Mouse (Mus musculus): ENCODE results near the gene Aplnr.

Aplnr gene

GRCm38 (mm10) chr2:85136089-85136488 lies at the start of gene Aplnr:
TSS of gene Aplnr (plus strand) at chr2:85136225.
- DNase-seq, result no peak

DNA sequence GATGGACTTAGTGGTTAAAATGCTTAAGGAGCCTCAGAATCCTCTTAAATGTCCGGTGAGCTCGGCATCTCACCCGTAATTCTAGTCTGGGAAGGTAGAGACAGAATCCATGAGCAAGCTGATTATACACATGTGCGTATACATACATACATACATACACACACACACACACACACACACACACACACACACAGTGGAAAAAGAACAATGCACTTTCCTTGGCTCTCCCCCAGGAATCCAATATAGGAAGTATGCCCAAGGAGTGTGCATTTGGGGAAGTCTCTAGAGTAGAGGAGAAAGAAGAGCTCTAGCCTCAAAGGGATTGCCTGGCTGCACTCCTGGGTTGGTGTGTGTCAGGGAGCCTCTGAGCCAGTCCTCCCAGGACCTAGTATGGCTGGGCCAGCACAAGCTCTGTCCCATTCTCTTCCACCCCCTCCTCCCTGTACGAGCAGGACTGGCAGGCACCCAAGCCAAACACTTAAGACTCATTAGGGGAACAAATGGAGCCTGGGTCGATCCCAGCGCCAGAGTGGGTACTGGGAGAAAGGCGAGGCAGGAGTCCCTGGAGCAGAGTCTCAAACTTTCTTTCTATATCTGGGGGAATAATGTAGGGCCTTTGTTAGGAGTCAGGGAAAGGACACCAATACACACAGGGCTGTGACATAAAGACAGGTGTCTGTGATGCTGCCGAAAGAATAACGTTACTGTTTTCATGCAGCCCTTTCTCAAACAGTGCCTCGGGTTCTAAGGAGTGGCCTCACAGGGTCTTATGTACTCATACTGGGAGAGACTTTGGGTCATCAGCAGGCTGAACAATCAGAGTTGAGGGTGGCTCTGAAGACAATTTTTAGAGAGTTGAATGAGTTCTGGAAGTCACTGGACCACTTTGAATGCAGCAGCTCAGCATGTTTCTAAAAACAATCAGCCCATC lies 47.0 kb upstream of the Aplnr start:
- no peak for DNase-seq

- no peak for DNase-seq
Observed at GRCm38 (mm10) chr2:85091325-85091724, 44.7 kb upstream of the Aplnr start.

DNA sequence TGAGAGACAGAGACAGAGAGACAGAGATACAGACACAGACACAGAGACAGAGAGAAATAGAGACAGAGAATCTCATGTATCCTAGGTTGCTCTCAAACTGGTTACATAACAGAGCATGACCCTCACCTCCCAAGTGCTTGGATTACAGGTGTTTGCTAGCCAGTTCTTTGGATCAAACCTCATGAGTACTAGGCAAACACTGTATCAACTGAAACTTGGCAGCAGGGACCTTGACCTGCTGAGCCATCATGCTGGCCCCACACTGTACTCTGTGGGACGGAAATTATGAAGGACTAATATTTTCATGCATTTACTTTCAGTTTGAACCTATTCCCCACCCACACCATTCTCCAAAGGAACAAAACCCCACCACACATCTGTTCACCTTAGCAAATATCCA lies 42.6 kb upstream of the Aplnr start:
- no peak for DNase-seq

- no peak for DNase-seq
Observed at GRCm38 (mm10) chr2:85095906-85096305, 40.1 kb upstream of the Aplnr start.

GRCm38 (mm10) chr2:85098014-85098413 lies 38.0 kb upstream of the Aplnr start:
- no peak for DNase-seq

DNA sequence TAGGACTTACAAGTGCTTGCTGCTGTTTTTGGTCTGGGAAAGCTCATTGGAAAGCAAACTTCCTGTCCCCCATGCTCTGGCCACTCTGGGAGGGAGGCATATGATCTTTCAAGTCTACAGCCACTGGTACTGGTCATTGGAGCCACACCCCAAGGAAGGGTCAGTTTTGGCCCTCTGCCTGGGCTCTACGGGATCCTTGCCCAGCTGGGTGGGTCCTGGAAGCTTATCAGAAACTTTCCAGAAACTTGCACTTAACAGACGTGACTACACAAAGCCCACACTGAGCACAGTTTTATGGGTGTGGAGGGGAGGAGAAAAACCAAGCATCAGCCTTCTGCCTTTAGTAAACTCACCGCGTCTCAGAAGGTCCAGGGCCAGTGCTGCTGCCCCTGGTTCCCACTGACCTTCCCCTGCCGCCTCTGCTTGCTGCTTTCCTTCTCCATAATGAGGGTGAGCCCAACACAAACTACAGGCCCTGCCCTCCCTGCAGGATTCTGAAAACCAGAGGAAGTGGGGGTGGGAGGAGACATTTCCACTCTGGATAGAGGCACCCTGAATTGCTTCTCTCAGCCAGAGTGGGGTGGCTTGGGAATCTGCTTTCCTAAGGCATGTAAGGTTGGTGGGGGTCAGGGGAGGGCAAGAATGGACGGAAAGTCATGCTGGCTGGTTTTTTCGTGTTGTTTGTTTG lies 37.1 kb upstream of the Aplnr start:
- DNase-seq, result no peak

- no peak for DNase-seq
Observed at GRCm38 (mm10) chr2:85103201-85103600, 32.8 kb upstream of the Aplnr start.

GRCm38 (mm10) chr2:85105426-85106013 lies 30.5 kb upstream of the Aplnr start:
- no peak for DNase-seq

GRCm38 (mm10) chr2:85106068-85106790 lies 29.8 kb upstream of the Aplnr start:
- DNase-seq, result no peak

DNA sequence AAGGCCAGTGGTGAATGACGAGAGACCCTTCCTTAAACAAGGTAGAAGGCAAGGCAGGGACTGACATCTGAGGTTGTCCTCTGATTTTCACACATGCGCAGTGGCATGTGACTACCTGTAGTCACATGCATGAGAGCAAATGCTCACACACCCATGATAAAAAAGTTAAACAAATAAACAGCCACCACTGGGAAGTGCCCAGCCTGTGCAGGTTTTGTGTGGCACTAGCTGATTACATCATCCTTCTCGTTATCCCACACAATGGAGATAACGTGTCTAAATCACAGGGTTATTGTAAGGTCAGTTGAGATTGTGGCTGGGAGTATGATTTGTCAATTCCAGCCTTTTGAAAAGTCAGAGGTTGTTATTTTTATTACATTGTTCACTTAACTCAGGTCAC lies 29.1 kb upstream of the Aplnr start:
- DNase-seq, result no peak

DNA sequence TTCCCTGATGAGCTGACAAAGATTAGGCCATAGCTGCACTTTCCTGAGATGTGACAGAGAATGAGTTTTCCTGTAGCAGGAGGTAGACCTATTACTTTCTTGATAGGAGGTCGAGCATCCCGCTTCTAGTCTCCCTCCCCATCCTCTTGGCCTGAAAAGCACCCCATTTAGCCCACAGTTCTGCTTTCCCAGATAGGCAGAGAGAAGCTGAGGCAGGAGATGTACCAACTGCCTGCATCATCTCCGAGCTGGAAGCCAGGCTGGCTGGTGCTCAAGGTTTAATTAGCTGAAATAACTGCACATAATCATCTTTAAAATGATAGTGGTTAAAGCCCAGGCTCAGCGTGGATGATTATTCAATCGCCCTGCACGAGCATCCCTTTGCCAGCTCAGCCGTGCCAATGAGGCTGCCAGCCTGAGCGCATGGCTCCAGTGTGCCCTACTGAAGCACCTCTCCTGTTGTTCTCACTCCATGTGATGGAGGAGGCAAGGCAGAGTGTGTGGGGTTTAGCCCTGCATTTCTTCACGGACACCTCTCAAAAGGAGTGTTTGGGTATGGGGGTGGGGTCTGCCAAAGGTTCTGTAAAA lies 25.6 kb upstream of the Aplnr start:
- DNase-seq, result peak; percentile 90 to 91

GRCm38 (mm10) chr2:85123187-85123868 lies 12.7 kb upstream of the Aplnr start:
- peak; percentile 63 to 75 for DNase-seq

GRCm38 (mm10) chr2:85123869-85124535 lies 12.0 kb upstream of the Aplnr start:
- peak; percentile 87 to 89 for DNase-seq

- DNase-seq, result no peak
Observed at GRCm38 (mm10) chr2:85129496-85129971, 6.5 kb upstream of the Aplnr start.

DNA sequence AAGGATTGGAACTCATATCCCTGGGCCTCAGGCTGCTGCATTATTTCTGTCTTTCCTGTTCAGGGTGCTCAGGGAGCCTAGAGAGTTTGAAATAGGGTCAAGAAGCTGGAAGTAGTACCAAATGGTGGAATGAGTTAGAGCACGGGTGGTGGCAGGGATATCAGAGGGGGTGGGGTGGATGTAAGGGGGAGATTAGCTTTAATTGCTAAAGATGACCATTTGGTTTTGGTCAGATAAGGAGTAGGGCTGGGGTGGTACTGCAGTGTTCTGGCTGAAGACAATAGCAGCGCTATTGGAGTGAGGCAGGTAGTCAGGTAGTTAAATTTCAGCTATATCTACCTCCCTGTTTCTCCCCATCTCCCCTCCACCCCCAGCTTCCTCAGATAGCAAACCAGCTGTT lies 4.8 kb upstream of the Aplnr start:
- DNase-seq, result no peak

DNA sequence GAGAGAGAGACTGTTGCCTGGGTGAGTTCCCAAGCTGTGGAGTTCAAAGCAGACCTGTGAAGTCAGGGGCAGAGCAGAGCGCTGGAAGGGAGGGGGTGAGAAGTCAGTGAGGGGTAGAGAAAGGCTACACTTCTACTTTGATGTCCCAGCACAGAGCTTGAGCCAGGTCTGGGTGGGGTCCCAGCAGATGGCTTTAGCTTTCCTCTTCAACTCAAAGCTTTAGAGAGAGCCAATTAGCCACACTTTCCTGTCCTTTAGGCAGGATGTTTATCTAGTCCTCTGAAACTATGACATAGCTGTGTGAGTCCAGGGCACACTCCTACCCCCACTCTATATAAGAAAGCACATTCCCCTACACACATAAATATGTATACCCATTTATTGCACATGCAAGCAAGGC lies 4.3 kb upstream of the Aplnr start:
- DNase-seq, result no peak

- DNase-seq, result no peak
Observed at GRCm38 (mm10) chr2:85132204-85132603, 3.8 kb upstream of the Aplnr start.

- no peak for DNase-seq
Observed at GRCm38 (mm10) chr2:85135099-85135498, 926 bp upstream of the Aplnr start.

- no peak for DNase-seq
Observed at GRCm38 (mm10) chr2:85136831-85137520, 951 bp downstream of the Aplnr start.

Data from cerebellum, postnatal 14 days (tissue).